Mouse (Mus musculus): ENCODE data around the gene Grasp. TPM values are rescaled to one million over a fixed set of nuclear protein-coding genes. Genes with fewer than 3 reads are reported as not detected.

Grasp gene
- polyA plus RNA-seq, 1 experiment from 2014 or later: 5.0 TPM

DNA sequence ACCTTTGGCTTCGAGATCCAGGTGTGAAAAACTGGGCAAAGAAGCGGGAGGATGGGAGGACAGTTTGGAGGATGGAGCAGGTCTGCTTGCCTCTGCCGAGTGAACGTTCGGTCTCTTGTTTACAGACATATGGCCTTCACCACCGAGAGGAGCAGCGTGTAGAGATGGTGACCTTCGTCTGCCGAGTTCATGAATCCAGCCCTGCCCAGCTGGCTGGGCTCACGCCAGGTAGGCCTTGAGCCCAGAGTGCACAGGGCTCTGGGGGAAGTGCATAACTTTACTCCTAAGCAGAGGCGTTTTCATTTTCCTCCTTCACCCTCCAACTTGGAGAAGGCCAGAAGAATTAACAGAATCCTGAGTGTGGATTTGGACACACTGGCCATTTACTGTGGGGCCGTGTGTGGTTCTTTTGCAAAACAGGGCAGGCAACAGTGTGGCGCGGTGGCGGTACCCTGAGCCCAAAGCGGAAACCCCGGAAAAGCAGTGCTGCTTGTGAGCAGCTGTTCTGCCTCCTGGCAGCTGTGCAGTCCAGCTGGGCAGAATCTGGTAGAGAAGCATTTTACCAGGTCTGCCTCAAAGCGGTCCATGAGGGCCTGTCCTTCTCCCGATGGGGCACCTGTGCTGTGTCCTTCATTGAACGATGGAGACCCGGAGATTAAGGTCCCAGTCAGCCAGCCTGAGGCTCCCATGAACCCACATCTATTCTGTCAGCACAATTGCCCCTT, 5.0 kb downstream of the Grasp start:
- H3K36me3 ChIP-seq (ENCODE audit: control insufficient read depth, insufficient read depth, low read length): peaks cover 24% of the 10 kb centered on the region; the same call in 1 of the 2 replicates
- 84% methylated on average over 21 of the region's 21 CpGs for WGBS
- ATAC-seq (ENCODE audit: low FRiP score, low TSS enrichment): no peak
- peaks cover 7% of the 10 kb centered on the region; the same call in 1 of the 2 replicates for H3K27me3 ChIP-seq (ENCODE audit: control insufficient read depth, insufficient read depth, low read length)
- H3K9ac ChIP-seq (ENCODE audit: low read depth, low read length): no peak overlapping the region
- no peak overlapping the region for H3K4me3 ChIP-seq (ENCODE audit: low read length)
- H3K27ac ChIP-seq (ENCODE audit: low read depth, low read length): 0 out of 2 replicates have a peak overlapping the region, but pooled peaks have one; percentile 89
- H3K4me2 ChIP-seq (replicated peaks; ENCODE audit: low read depth, low read length): no peak overlapping the region
- H3K9me3 ChIP-seq (ENCODE audit: control insufficient read depth, low read length): no peaks in the 10 kb centered on the region
- H3K4me1 ChIP-seq (ENCODE audit: control insufficient read depth, insufficient read depth, low read length): peaks cover 17% of the 10 kb centered on the region

DNA sequence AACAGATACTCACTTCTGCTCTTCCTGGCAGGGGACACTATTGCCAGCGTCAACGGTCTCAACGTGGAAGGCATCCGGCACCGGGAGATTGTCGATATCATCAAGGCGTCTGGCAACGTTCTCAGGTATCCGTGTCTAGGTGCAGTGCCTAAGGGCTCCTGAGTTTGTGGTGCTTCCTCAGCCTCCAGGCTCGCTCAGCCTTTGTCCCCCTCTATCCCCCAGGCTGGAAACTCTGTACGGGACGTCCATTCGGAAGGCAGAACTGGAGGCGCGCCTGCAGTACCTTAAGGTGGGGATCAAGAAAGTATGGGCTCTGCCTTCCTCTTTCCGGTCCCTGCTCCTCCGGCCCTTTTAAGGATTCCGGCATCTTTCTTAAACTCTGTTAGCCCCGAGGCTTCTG, 6.5 kb downstream of the Grasp start:
- H3K27ac ChIP-seq (ENCODE audit: low read depth, low read length): no peak overlapping the region
- H3K36me3 ChIP-seq (ENCODE audit: control insufficient read depth, insufficient read depth, low read length): peaks cover 24% of the 10 kb centered on the region; the same call in 1 of the 2 replicates
- no peak overlapping the region for H3K9ac ChIP-seq (ENCODE audit: low read depth, low read length)
- 97% methylated on average over 19 of the region's 19 CpGs for WGBS
- no peak for ATAC-seq (ENCODE audit: low FRiP score, low TSS enrichment)
- no peak overlapping the region for H3K4me2 ChIP-seq (replicated peaks; ENCODE audit: low read depth, low read length)
- H3K27me3 ChIP-seq (ENCODE audit: control insufficient read depth, insufficient read depth, low read length): no peaks in the 10 kb centered on the region
- H3K4me1 ChIP-seq (ENCODE audit: control insufficient read depth, insufficient read depth, low read length): peaks cover 7% of the 10 kb centered on the region; the same call in 1 of the 2 replicates
- H3K9me3 ChIP-seq (ENCODE audit: control insufficient read depth, low read length): no peaks in the 10 kb centered on the region
- no peak overlapping the region for H3K4me3 ChIP-seq (ENCODE audit: low read length)

DNA sequence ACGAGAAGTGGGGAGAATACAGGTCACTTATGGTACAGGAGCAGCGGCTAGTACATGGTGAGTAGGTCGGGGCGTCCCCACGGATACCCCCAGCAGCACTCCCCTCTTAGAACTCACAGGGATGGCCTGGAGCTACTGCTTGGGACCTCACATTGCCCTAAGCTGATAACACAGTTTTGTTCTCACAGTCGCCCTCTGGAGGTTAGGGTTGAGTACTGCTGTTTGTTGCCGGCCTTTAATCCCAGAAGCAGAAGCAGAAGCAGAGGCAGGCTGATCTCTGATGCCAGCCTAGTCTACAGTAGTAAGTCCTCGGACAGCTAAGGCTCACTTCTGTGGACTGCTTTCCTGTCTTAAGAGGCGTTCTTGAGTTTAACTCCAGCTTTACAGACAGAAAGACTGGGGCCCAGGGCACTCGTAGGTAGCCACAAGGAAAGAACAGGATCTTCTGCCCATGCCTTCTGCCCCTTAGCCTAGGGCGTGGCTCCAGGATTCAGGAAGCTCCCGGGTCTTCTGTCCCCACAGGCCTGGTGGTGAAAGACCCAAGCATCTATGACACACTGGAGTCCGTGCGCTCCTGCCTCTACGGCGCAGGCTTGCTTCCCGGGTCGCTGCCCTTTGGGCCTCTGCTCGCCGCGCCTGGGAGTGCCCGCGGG, 7.1 kb downstream of the Grasp start:
- Histone ChIP-seq H3K27me3 (ENCODE audit: control insufficient read depth, insufficient read depth, low read length) (no peaks in the 10 kb centered on the region), H3K4me3 (ENCODE audit: low read length) (peak overlapping the region; percentile 18; the same call in 1 of the 2 replicates), H3K4me1 (ENCODE audit: control insufficient read depth, insufficient read depth, low read length) (peaks cover 8% of the 10 kb centered on the region; the same call in 1 of the 2 replicates), H3K9me3 (ENCODE audit: control insufficient read depth, low read length) (no peaks in the 10 kb centered on the region), H3K36me3 (ENCODE audit: control insufficient read depth, insufficient read depth, low read length) (peaks cover 24% of the 10 kb centered on the region; the same call in 1 of the 2 replicates), H3K9ac (ENCODE audit: low read depth, low read length) (peak overlapping the region; percentile 40; the same call in 1 of the 2 replicates), H3K27ac (ENCODE audit: low read depth, low read length) (no peak overlapping the region), H3K4me2 (replicated peaks; ENCODE audit: low read depth, low read length) (peak overlapping the region; percentile 42)
- ATAC-seq (ENCODE audit: low FRiP score, low TSS enrichment): no peak
- WGBS: 74% methylated on average over 23 of the region's 23 CpGs

DNA sequence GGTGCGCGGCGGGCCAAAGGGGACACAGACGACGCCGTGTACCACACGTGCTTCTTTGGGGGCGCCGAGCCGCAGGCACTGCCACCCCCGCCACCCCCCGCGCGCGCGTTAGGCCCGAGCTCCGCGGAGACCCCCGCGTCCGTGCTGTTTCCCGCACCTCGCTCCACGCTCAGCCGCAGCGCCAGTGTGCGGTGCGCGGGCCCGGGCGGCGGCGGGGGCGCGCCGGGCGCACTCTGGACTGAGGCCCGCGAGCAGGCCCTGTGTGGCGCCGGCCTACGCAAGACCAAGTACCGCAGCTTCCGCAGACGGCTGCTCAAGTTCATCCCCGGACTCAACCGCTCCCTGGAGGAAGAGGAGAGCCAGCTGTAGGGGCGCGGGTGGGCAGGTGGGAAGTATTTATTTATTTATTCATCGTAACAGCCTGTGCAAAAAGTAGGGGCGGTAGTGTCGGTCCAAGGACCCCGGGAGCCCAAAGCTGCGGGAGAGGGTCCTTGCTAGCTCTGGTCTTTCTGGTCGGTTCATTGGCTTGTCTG, 7.7 kb downstream of the Grasp start:
- H3K4me2 ChIP-seq (replicated peaks; ENCODE audit: low read depth, low read length): peak overlapping the region; percentile 42
- peaks cover 10% of the 10 kb centered on the region; the same call in 1 of the 2 replicates for H3K4me1 ChIP-seq (ENCODE audit: control insufficient read depth, insufficient read depth, low read length)
- H3K9me3 ChIP-seq (ENCODE audit: control insufficient read depth, low read length): no peaks in the 10 kb centered on the region
- H3K27ac ChIP-seq (ENCODE audit: low read depth, low read length): no peak overlapping the region
- peak overlapping the region; percentile 40 for H3K9ac ChIP-seq (ENCODE audit: low read depth, low read length)
- peaks cover 24% of the 10 kb centered on the region; the same call in 1 of the 2 replicates for H3K36me3 ChIP-seq (ENCODE audit: control insufficient read depth, insufficient read depth, low read length)
- H3K27me3 ChIP-seq (ENCODE audit: control insufficient read depth, insufficient read depth, low read length): no peaks in the 10 kb centered on the region
- WGBS: 53% methylated on average over 56 of the region's 56 CpGs
- ATAC-seq (ENCODE audit: low FRiP score, low TSS enrichment): no peak
- H3K4me3 ChIP-seq (ENCODE audit: low read length): peak overlapping the region; percentile 18

DNA sequence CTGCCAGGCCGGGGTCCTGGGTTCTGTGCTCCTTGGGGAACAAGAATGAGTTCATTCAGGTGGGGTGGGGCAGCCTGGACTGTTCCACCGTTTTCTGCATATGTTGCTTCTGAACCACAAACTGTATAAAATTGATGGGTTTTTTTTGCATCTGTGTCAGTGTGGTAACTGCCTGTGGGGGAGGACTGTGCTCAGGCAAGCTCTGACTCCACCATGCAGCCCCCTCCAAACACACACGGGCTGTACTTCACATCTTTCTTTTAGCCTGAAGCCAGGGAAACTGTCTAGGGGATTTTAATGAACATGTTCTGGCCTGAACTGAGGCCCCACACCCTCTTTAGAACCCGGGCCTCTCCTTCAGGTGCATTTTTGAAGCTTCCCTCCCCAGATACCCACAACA, 8.6 kb downstream of the Grasp start:
- no peak overlapping the region for H3K4me2 ChIP-seq (replicated peaks; ENCODE audit: low read depth, low read length)
- 46% methylated on average over 4 of the region's 4 CpGs for WGBS
- H3K36me3 ChIP-seq (ENCODE audit: control insufficient read depth, insufficient read depth, low read length): peaks cover 24% of the 10 kb centered on the region; the same call in 1 of the 2 replicates
- H3K27ac ChIP-seq (ENCODE audit: low read depth, low read length): no peak overlapping the region
- no peak overlapping the region for H3K4me3 ChIP-seq (ENCODE audit: low read length)
- H3K9ac ChIP-seq (ENCODE audit: low read depth, low read length): no peak overlapping the region
- ATAC-seq (ENCODE audit: low FRiP score, low TSS enrichment): no peak
- H3K4me1 ChIP-seq (ENCODE audit: control insufficient read depth, insufficient read depth, low read length): peaks cover 10% of the 10 kb centered on the region; the same call in 1 of the 2 replicates
- no peaks in the 10 kb centered on the region for H3K9me3 ChIP-seq (ENCODE audit: control insufficient read depth, low read length)
- H3K27me3 ChIP-seq (ENCODE audit: control insufficient read depth, insufficient read depth, low read length): no peaks in the 10 kb centered on the region

DNA sequence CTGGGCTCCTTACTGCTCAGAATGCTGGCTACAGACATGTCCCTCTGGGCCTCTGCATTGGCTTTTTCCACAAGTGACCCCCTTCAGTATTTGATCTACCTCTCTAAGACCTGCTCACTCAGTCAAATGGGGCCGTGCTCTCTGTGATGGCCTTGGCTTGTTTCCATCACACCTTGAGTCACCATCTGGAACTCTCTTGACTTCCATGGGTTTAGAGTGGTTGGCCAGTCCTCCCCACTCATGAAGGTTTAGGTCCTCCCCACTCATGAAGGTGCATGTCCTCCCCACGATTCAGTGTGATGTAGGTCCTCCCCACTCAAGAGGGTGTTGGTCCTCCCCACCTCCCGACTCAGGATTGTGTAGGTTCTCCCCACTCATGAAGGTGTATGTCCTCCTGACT, 9.2 kb downstream of the Grasp start:
- Histone ChIP-seq H3K9me3 (ENCODE audit: control insufficient read depth, low read length) (no peaks in the 10 kb centered on the region), H3K27ac (ENCODE audit: low read depth, low read length) (no peak overlapping the region), H3K36me3 (ENCODE audit: control insufficient read depth, insufficient read depth, low read length) (peaks cover 24% of the 10 kb centered on the region; the same call in 1 of the 2 replicates), H3K4me1 (ENCODE audit: control insufficient read depth, insufficient read depth, low read length) (peaks cover 6% of the 10 kb centered on the region; the same call in 1 of the 2 replicates), H3K27me3 (ENCODE audit: control insufficient read depth, insufficient read depth, low read length) (0 out of 2 replicates have a peak, but pooled peaks cover 3% of the 10 kb centered on the region), H3K4me3 (ENCODE audit: low read length) (no peak overlapping the region), H3K9ac (ENCODE audit: low read depth, low read length) (no peak overlapping the region), H3K4me2 (replicated peaks; ENCODE audit: low read depth, low read length) (no peak overlapping the region)
- 79% methylated on average over 3 of the region's 3 CpGs for WGBS
- ATAC-seq (ENCODE audit: low FRiP score, low TSS enrichment): no peak

DNA sequence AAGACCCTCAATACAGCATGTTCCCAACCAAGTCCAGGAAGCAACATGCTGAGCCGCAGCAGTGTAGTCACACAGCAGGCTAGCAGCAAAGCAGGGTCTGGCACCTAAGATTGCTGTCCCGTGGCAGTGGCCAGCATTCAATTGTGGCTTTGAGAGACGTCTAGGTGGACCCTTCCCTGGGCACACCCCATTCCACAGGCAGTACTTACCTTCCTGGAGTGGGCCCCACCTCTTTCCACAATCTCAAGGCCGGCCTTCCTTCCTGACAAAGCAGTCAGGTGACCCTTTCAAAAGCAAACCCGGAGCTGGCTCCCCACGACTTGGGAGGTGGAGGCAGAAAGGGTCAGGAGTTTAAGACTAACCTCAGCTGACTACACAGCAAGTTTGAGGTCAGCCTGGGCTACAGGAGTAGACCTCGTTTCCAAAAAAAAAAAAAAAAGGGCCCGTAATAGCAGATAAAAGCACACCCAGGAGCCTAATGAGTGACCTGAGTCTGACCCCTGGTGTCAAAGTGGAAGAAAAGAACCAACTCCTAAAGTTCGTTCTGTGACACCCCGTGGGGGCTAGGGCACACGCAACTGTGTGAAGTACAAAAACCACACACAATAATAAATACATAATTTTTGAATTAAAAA, 9.8 kb downstream of the Grasp start:
- Histone ChIP-seq H3K4me2 (replicated peaks; ENCODE audit: low read depth, low read length) (no peak overlapping the region), H3K27ac (ENCODE audit: low read depth, low read length) (no peak overlapping the region), H3K27me3 (ENCODE audit: control insufficient read depth, insufficient read depth, low read length) (0 out of 2 replicates have a peak, but pooled peaks cover 3% of the 10 kb centered on the region), H3K4me1 (ENCODE audit: control insufficient read depth, insufficient read depth, low read length) (0 out of 2 replicates have a peak, but pooled peaks cover 3% of the 10 kb centered on the region), H3K36me3 (ENCODE audit: control insufficient read depth, insufficient read depth, low read length) (peaks cover 24% of the 10 kb centered on the region; the same call in 1 of the 2 replicates), H3K9ac (ENCODE audit: low read depth, low read length) (no peak overlapping the region), H3K4me3 (ENCODE audit: low read length) (no peak overlapping the region), H3K9me3 (ENCODE audit: control insufficient read depth, low read length) (no peaks in the 10 kb centered on the region)
- WGBS: 30% methylated on average over 11 of the region's 11 CpGs
- ATAC-seq (ENCODE audit: low FRiP score, low TSS enrichment): no peak

DNA sequence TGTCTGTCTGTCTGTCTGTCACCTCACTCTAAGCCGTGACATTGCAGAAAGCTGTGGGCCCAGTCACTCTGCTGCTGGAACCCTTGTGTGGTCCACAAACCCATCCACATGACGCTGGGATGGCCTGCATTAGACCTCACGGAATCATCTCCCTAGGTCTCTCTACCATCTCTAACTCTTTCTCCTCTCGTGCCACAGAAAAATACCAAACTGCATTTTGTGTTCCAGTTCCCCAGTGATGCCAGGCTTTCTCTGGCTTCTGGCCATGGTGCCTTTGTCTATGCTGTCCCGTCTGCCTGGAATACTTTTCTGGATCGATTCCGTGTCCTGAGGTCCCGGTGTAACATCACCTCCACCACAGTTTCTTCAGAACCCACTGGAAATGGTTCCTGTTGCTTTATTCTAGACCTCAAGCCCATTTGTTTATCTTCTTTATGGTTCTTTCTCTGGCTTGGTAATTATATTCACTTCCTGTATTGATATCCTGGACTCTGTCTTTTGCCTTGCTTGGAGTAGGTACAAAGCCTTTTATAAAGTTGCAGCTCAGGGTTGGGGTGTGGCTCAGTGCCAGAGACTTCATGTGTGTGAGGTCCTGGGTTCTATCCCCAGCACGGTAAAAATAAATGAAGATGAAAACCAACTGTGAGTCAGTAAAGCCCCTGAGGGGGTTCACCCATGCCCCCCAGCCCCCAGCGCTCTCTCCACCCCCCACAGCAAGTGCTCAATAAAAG, 10.8 kb downstream of the Grasp start:
- Histone ChIP-seq H3K27ac (ENCODE audit: low read depth, low read length) (no peak overlapping the region), H3K4me3 (ENCODE audit: low read length) (no peak overlapping the region), H3K4me2 (replicated peaks; ENCODE audit: low read depth, low read length) (no peak overlapping the region), H3K27me3 (ENCODE audit: control insufficient read depth, insufficient read depth, low read length) (0 out of 2 replicates have a peak, but pooled peaks cover 3% of the 10 kb centered on the region), H3K9ac (ENCODE audit: low read depth, low read length) (no peak overlapping the region), H3K4me1 (ENCODE audit: control insufficient read depth, insufficient read depth, low read length) (0 out of 2 replicates have a peak, but pooled peaks cover 3% of the 10 kb centered on the region), H3K36me3 (ENCODE audit: control insufficient read depth, insufficient read depth, low read length) (peaks cover 20% of the 10 kb centered on the region; the same call in 1 of the 2 replicates), H3K9me3 (ENCODE audit: control insufficient read depth, low read length) (no peaks in the 10 kb centered on the region)
- WGBS: 75% methylated on average over 10 of the region's 10 CpGs
- no peak for ATAC-seq (ENCODE audit: low FRiP score, low TSS enrichment)

All from kidney, embryonic 14.5 days (tissue).